Mouse (Mus musculus) layer of hippocampus, adult 11-12 months (tissue): ENCODE results near the gene Cltb.

Experiments
- DNase-seq: peaks from one replicate; pipeline ENCODE4 v3.0.0; 2022; ENCODE audit warnings: low spot score

The Cltb gene

DNA sequence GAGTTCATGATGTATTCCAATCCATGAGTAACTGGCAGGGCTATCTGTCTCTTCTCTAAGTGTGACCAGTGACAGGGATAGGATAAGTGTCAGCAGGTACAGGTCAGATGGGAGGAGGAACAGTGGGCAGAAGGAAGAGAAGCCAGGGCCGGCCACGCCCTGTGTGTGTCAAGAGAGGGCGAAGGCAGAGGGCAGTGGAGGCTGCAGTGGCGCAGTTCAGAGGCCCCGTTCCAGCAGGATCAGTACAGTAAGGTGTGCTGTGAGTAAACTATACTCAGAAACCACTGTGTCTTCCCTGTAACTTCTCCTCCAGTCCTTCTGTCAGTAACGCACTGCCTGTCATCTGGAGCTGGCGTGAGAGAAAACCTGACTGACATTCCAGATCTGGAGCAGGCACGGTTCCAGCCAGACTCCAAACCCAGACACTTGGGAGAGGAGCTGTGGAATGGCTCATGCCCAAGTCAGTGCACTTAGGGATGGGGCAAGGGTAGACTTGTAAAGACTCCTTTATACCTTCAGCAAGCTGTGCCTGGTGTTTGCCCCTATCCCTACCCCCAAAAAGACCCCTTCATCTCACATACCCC, 14.9 kb downstream of the Cltb start:
- no peak for DNase-seq

DNA sequence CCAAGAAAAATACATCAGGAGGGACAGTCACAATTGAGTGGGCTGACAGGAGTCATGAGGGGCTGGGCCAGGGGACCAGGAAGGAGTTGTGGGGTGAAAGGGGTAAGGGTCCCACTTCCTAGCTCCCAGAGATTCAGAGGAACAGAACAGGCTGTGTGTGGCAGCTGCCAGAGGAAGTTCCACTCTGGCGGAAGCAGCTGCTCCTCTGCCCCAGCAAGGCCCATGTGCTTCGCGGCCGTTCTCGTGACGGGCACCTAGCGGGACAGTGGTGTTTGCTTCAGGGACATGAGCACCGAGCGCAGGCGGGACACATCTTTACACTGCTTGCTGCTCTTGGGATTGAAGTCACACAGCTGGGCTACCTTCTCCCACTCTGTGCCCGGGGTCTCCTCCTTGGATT, 17.5 kb downstream of the Cltb start:
- DNase-seq = peak; percentile 37

DNA sequence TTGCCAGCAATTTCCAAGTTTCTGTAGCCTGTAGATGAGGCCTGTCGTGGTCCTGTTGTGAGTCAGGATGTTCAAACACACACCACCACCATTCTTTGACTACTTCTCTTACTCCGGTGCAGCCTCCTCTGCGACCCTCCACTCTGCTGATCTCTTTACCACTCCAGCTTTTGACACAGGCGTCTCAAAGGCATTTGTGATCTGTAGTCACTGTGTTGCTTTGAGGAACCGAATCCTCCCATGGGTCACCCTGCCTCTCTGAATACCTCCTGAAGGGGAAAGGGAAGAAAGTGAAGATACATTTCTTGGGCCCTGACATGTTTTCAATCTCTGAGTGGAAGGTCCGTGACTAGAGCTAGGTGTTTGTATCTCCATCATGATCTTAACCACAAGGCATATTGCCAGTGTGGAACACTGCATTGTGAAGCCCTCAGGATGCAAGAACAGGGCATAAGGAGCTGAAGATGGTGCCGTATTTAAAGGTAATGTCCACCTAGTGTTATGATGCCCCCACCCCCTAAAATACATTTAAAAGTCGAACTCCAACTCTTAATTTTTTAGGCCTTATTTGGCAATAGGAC, 19.3 kb downstream of the Cltb start:
- DNase-seq = no peak

DNA sequence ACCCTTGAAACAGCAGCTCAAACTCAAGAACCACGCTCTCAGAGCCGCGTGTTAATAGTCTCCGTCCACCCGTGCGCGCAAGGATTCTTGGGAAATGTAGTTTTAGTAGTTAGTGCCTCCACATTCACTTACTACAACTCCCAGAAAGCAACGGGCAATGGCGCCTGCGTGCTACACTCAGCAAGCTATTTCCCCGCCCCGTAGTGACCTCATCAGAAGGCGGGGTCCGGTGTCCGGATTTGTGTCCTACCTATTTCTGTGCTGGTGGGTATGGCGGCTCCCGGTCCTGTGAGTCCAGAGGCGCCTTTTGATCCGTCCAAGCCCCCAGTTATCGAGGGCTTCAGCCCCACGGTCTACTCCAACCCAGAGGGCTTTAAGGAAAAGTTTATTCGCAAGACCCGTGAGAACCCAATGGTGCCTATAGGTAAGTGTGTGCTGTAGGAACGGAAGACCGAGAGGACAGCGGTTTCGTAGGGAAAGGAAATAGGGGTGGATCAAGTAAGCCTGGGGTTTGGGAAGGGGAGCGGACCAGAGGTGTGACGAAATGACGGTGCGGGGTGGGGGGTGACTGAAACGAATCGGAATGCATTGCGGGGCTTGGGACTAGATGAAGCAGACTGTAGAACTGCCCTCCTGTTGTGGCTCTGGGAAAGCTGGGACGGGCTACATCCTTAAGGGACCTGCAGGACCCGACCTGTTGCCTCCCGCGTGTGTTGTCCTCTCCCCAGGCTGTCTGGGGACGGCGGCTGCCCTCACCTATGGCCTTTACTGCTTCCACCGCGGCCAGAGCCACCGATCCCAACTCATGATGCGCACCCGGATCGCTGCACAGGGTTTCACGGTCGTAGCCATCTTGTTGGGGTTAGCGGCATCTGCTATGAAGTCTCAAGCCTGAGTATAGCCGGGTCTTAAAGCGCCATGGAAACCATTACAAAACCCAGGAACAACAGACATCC, 20.9 kb downstream of the Cltb start, which contains the start of the genes Nop16 and Higd2a:
Gene Nop16, minus strand, starts transcription at position 95 of the 956 bp plus-strand sequence.
Gene Higd2a, plus strand, starts transcription at position 212 of the 956 bp plus-strand sequence.
- peak; percentile 98 for DNase-seq

DNA sequence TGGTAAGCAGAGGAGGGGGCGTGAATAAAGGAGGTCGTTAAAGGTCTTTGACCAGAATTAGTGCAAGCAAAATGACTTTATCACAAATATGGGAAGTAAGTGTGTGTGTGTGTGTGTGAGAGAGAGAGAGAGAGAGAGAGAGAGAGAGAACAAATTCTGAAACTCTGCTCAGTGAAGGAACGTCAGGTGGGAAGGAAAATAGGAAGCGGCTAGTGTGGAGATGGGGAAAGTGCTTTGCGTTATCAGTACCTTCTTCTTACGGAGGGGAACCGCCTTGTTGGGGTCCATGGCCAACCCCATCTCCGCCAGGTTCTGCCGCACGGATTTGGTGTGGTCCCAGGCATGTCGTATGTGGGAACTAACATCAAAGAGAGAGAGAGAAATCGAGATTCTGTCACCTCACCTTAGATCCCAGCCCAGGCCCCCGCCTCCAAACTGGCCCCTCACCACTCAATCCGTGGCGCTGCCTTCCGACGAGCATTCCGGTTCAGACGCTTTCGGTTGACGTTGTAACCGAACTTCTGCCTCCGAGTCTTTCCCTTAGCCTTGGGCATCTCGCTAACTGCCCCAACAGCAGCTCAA, 21.6 kb downstream of the Cltb start:
- no peak for DNase-seq

DNA sequence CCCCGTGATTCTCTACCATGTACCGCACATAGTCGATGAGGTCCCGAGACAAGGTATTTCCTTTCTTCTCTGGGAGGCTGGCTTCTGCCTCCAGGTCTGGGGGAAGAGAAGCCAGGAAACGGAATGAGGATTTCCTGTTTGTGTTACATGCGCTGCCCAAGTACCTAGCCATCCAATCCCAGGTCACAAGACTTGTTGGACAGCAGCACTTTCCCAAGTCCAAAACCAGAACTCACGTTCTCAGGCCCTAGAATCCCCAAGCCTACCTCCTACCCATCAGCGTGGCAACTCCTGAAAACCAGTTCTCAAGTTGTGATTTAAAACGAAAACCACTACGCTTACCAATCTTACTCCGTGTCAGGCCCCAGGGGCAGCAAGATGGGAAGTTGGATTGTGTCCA, 25.3 kb downstream of the Cltb start:
- DNase-seq = no peak

DNA sequence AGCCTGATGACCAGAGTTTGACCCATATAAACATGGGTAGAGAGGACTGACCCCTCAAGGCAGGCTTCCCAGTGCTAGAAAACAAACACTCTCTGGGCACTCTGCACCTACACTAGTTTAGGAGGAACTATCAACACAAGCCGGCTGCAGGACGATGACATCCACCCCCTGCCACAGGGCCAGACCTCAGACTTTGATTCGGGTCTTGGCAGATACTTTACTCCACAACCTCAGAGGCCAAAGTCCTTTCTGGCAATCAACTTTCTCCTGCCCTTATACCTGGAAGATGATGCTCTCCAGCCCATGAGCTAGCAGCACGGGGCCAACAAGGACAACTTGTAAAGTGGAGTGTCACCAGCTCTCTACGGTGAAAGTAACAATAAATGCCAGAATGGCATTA, 28.3 kb downstream of the Cltb start:
- DNase-seq = no peak

DNA sequence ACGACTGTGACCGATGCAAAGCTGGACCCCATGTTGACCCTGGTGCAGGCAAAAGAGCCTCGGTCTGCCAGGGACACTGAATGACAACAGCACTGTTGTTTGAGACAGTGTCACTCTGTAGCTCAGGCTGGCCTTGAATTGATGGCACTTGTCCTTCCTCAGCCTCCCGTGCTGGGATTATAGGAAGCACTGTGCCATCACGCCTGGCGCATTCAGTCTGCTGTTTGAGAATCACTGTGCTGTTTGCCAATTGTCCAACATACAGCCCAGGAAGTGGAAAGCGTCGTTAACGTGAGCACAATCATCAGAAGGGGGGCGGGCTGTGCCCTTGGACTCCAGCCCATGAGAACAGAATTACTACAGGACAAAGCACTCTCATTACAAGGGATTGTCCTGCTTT, 29.0 kb downstream of the Cltb start:
- no peak for DNase-seq

DNA sequence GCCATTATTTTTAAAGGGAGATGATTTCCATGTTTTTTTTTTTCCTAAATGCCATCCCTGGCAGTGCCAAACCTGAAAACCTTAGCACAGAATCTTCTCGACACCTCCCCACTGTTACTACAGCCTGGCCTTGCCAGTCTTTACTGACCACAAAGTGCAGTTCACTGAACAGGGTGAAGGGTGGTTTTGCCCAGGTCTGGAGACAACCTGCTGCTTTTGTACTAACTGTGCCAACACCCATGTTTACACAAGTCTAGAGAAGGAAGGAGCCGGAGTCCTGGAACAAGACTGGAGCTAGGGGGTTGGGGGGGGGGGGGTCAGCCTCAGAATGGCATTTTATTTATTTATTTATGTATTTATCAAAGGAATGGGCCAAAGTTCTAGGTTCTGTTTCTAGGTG, 29.8 kb downstream of the Cltb start:
- no peak for DNase-seq

DNA sequence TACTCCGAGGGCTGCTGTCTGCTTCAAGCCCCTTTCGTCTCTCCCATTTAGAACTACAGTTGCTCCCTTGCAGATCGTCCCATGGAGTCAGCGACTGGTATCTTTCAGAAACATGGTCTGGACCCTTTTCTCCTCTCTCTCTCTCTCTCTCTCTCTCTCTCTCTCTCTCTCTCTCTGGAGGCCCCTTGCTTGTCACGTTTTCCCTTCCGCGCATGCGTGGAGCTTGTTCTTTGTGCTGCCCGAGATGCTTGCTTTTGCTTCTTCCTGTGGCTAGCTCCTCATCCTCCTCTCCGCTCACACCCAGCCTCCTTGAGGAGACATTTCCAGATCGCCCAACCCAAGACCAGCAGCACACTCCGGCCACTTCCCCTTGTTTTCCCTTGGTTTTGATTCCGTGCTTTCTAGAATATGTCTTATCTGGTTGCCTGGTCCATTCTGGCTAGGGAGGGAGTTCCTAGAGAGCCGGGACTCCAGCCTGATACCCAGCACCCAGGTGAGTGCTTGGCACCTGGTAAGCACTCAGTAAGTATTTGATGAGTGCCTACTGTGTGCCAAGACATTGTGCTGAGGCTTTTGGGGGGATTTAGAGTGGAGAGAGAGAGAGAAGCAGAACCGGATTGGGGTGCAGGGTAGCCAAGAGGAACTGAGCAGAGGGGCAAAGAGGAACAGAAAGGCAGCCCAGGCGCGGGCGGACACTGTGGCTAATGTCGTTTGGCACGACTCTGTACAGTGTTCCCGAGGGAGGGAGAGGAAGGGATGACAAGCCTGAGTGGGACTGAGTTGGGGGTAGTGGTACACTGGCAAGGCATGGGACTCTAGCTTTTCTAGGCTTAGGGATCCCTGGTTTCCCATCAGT, 33.3 kb downstream of the Cltb start:
- no peak for DNase-seq

DNA sequence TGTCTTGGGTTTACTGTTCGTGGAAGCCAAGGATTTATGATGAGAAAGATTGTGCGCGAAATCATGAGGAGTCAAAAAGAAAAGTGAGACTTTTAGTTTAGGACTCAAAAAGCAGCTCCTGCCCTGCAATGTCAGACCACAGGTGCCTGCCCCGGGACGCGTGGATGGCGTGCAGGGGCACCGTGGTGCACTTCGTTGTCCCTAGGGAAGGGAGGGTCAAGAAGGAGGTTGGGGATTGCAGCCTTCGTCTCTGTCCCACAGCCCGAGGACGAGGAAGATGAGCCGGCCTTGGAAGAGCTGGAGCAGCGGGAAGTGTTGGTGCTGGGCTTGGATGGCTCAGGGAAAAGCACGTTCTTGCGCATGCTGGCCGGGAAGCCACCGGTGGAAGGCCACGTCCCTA, 35.7 kb downstream of the Cltb start:
- no peak for DNase-seq

DNA sequence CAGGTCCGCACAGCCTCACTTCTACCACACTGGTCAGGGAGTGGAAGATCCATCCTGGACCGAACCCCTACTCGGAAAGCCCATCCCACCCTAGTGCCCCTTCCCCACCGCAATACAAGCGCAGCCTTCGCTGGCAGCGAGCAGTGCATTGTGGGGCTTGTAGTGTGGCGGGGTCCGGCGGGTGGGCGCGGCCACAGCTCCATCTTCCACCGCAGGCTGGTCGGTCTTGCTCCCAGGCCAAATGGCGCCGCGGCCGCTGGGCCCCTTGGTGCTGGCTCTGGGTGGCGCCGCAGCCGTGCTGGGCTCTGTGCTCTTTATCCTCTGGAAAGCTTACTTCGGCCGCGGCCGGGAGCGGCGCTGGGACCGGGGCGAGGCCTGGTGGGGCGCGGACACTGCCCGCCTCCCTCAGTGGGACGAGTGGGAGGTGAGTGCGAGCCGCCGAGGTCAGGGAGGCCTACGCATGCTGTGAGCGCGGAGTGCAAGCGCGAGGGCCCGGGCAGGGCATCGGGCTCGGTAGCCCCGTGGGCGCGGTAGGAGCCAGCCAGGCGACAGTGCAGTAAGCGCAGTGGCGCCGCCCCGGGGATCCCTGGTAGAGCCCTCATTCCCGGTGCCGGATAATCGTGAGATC, 36.2 kb downstream of the Cltb start, which contains the start of gene Arl10:
Gene Arl10, plus strand, starts transcription at position 162 of the 628 bp plus-strand sequence.
- peak; percentile 75 for DNase-seq

DNA sequence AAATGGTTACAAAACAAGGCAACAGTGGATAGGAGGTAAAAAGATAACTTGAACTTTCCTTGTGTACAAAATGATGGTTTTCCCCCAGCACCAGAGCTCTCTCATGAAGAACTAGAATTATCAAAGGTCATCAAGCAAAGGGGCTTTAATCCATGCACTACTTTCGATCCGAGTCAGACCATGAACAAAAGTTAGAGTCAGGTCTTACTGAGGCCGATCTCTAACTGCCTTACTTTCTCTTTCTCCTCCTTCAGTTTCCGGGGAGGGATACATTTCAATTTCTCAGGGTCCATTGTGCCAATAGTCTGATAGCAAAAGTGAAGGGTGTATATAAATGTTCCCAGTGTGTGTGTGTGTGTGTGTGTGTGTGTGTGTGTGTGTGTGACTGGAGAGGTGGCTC, 38.5 kb downstream of the Cltb start:
- DNase-seq = no peak

DNA sequence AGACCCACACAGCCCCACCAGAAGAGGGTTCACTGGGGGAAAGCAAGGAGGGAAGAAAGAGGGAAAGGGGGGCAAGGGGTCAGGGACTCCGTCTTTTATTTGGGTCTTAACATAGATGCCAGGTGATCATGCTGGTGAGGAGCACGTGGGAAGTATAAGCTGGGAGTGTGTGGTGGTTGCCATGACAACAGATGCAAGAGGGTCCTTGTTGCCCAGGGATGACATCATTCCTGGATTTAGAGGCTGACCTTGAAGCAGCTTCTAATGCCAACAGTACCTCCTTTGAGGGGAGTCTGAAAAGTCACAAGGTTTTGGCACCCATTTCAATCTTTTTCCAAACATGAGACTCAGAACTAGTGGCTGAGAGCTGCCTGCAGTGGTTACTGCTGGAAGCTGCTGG, 39.5 kb downstream of the Cltb start:
- no peak for DNase-seq

DNA sequence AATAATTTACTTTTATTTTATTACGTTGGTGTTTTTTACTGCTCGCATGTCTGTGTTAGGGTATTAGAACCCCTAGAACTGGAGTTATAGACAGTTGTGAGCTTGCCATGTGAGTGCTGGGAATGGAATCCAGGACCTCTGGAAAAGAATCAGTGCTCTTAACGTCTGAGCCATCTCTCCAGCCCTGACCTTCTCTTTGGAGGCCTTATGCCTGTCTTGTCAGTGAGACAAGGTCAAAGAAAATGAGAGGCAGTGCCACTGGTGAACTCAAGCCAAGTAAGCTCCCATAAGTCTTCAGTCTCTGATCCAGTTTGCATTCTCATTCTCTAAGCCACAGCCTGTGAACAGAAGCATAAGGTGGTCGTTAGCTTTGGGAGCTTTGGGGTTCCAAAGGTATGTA, 40.4 kb downstream of the Cltb start:
- no peak for DNase-seq

DNA sequence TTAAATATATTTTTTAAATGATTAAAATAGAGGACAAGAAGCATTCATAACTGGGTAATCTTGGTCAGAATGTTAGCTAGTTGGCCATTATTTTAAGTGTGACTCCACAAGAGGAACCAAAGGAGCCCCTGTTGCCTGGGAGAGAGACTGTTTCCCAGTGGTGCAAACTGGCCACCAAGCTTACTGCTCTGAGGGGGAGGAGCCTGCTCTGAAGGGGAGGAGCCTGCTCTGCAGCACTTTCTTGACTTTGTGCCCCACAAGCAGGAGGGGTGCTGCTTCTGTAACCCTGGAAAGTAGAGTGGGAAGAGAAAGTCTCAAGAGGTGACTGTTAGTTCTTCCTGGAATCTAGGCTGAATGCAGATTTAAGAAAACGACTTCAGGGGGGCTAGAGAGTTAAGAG, 41.9 kb downstream of the Cltb start:
- no peak for DNase-seq

DNA sequence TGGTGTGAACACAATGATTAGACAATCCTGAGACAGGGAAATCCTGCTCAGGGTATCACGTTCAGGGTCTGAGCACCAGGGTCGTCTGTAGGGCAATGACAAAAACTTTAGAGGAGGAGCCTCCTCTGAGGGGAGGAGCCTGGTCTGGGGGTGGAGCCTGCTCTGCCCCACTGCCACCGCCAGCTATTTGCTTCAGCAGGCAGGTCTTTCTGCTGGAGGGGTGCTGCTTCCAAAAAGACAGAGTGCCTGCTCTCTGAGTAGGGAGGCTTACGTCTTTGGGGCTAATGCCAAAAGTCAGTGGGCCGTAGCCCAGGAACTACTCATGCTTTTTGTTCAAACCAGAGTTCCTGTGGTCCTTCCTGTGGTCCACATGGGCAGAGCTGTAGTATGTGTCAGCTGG, 42.8 kb downstream of the Cltb start:
- no peak for DNase-seq

DNA sequence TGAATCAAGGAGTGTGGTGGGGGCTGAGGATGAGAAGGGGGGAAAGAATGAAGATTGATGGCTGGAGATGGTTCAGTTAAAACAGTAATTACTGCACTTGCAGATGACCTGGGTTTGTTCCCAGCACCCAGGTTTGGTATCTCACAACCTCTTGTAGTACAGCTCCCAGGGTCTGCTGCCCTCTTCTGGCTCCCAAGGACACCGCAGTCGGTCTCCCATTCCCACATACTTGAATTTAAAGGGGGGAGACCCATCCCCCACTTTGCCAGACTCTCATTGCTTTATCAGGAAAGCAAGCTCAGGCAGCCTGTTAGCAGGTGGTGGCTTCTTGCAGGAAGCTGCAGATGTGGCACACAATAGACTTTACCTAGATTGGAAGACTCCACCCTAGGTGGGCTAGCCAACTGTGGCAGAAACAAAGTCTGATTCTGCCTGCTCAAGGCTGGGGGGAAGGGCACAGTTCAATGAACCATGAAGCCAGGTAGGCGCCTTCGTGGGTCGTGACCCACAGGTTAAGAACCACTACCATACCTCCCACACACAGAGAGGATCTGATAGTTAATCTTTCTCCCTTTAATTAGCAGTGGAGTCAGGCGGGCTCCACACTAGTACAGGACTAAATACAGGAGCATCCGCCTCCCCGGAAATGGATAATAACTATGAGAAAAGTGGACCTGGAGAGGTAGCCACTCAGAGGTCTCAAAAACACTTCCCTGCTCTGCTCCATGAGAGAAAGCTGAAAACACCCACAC, 45.4 kb downstream of the Cltb start:
- DNase-seq = peak; percentile 64

DNA sequence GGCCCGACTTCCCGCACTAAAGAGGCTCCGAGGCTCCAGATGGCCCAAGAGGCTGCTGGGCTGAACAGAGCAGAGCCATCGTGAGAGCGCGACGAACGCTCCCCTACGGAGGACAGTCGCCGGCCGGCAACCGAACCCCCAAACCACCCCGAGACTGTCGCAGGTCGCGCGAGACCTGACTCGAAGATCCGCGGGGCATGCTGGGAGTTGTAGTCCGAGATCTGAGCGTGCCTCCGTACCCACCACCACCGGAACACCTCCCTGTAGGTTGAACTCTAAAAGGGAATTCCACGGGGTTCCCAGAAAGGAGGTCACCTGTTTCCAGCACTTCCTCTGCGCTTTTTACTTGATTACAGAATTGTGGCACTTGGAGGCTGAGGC, 46.0 kb downstream of the Cltb start, which contains the start of gene 4833439L19Rik:
Gene 4833439L19Rik, minus strand, starts transcription at position 235 of the 381 bp plus-strand sequence.
- DNase-seq = peak; percentile 95
